In the genomic region with DNA sequence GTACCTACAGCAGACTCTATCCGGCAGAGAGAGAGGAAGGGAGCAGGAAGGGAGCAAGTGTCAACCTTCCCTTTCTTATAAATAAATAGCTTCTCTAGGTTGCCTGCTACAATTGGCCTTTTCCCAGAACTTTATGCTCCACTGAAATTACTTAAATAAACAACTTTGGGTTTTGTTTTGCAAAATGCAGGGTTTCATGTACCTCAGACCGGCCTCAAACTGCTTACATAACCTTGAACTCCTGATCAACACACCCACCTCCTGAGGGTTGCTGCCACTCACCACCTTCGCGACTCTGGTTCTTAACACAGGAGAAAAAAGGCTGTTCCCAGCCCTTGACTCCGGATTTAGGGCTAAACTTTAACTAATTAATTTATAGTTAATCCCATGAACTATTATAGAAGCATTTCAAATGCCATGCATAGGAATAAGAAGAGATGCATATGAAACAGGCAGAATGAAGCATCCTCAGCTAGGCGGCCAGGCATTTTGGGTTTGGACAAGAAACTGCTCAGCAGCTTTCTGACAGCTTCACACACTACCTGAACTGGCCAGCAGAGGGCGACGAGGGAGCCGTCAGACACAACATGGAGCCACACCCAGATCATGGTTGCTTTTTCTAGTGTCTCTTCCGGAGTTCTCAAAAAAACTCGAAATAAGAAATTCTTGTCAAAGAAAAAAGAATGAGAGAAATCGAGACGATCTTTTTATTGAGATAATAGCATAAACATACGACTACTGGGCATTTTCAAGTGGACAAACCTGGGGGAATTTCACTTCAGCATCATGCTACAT, we compare ENCODE assay signal across 9 mouse cellular contexts. TPM values are rescaled to one million over a fixed set of nuclear protein-coding genes. Genes with fewer than 3 reads are reported as not detected.
A peak's percentile ranks its signal among the peaks of the same experiment; 100 is the strongest.
DNase-seq lines count a peak whose midpoint lies in the region; ATAC-seq and TF ChIP-seq lines count a peak whose summit lies in the region.
"Had no signal": no experiment of that assay in that cellular context is flagged by ENCODE, and none has a peak within 500 bp of the region (broad histone marks: within the 10 kb centered on the region; RNA-seq: fewer than 3 reads in every experiment).

No protein-coding gene starts in this region.

- no peak overlapping the region for H3K9ac ChIP-seq in forebrain, embryonic 13.5 days
- H3K9ac ChIP-seq in lung, embryonic 14.5 days, result no peak overlapping the region

- peaks cover 58% of the 10 kb centered on the region for H3K4me1 ChIP-seq in E14TG2a.4 (replicated peaks; ENCODE audit: low read depth, low read length)
- H3K4me1 ChIP-seq in forebrain, embryonic 13.5 days, result peaks cover 33% of the 10 kb centered on the region
- H3K4me1 ChIP-seq in lung, embryonic 14.5 days (ENCODE audit: insufficient read depth), result peaks cover 35% of the 10 kb centered on the region

- H3K36me3 ChIP-seq in E14TG2a.4 (ENCODE audit: insufficient read depth, low read length), result peaks cover 16% of the 10 kb centered on the region
- H3K36me3 ChIP-seq in forebrain, embryonic 13.5 days (ENCODE audit: poor library complexity, severe bottlenecking), result no peaks in the 10 kb centered on the region
- no peaks in the 10 kb centered on the region for H3K36me3 ChIP-seq in lung, embryonic 14.5 days (ENCODE audit: insufficient read depth)

- intact Hi-C loops in heart, postnatal 10 days (cut with DNase I), result loop anchor here (1.0 kb wide), 2 partner anchors 51 to 88 kb away; no protein-coding TSS in a partner anchor

- H3K9me3 ChIP-seq in E14TG2a.4 (ENCODE audit: low read length), result peaks cover 47% of the 10 kb centered on the region
- H3K9me3 ChIP-seq in forebrain, embryonic 13.5 days (replicated peaks), result no peaks in the 10 kb centered on the region
- H3K9me3 ChIP-seq in lung, embryonic 14.5 days (ENCODE audit: low read depth, low read length), result 0 out of 2 replicates have a peak, but pooled peaks cover 4% of the 10 kb centered on the region

- no peak for ATAC-seq in forebrain, embryonic 13.5 days
- no peak for ATAC-seq in lung, embryonic 14.5 days (ENCODE audit: insufficient read depth)
- ATAC-seq in neutrophil, adult 5-6 weeks (ENCODE audit: extremely low read depth, insufficient number of reproducible peaks, low FRiP score, poor library complexity, severe bottlenecking), result peak; percentile 42; the same call in 1 of the 2 replicates

- DNase-seq in c-Kit-positive CD71-negative TER-119-negative erythroid progenitor cells, embryonic 14.5 days (ENCODE audit: low read depth), result peak; percentile 87
- peak; percentile 91 to 94 for DNase-seq in heart, postnatal 10 days
- DNase-seq in layer of hippocampus, adult 2 months (ENCODE audit: low spot score in 2 of 2), result peak in 1 of 2 experiments; percentile 86
- DNase-seq in lung, embryonic 14.5 days, result peak; percentile 92
- peak; percentile 97 for DNase-seq in testis, postnatal 10 days (ENCODE audit: low spot score)

- peak; percentile 20; the same call in 1 of the 2 replicates for TF ChIP-seq CTCF in E14TG2a.4 (conservative IDR thresholded peaks at IDR 0.05; ENCODE audit: low read length)
- peak; percentile 92 for TF ChIP-seq CTCF in layer of hippocampus, adult 2 months (conservative IDR thresholded peaks at IDR 0.05)
- peak; percentile 82 for TF ChIP-seq CTCF in lung, embryonic 14.5 days (IDR thresholded peaks at IDR 0.05; ENCODE audit: low read depth)

- H3K27ac ChIP-seq in forebrain, embryonic 13.5 days, result peak overlapping the region; percentile 99
- peak overlapping the region; percentile 92 for H3K27ac ChIP-seq in layer of hippocampus, adult 2 months
- peak overlapping the region; percentile 96 for H3K27ac ChIP-seq in lung, embryonic 14.5 days (ENCODE audit: low read depth)

- 57% methylated on average over 14 of the region's 14 CpGs for WGBS in forebrain, embryonic 13.5 days
- WGBS in lung, embryonic 14.5 days, result 46% methylated on average over 14 of the region's 14 CpGs

- no peaks in the 10 kb centered on the region for H3K27me3 ChIP-seq in E14TG2a.4 (ENCODE audit: insufficient read depth, low read length)
- no peaks in the 10 kb centered on the region for H3K27me3 ChIP-seq in forebrain, embryonic 13.5 days
- no peaks in the 10 kb centered on the region for H3K27me3 ChIP-seq in lung, embryonic 14.5 days (ENCODE audit: insufficient read depth, low read length)

- no peak overlapping the region for H3K4me2 ChIP-seq in forebrain, embryonic 13.5 days
- H3K4me2 ChIP-seq in lung, embryonic 14.5 days, result no peak overlapping the region

- H3K4me3 ChIP-seq in E14TG2a.4 (replicated peaks; ENCODE audit: low read length), result no peak overlapping the region
- no peak overlapping the region for H3K4me3 ChIP-seq in forebrain, embryonic 13.5 days
- no peak overlapping the region for H3K4me3 ChIP-seq in layer of hippocampus, adult 2 months
- no peak overlapping the region for H3K4me3 ChIP-seq in lung, embryonic 14.5 days (ENCODE audit: low read depth, low read length)

RNA-seq across cellular contexts. Expression of a gene that starts 38.8 kb away (rescaled TPM):
- 47.3 and 56.6 TPM in 2 replicates for polyA plus RNA-seq in forebrain, embryonic 13.5 days (2015; fragmentation: Nextera tagmentation; extraction: Ambion mirVana)
- total RNA-seq in heart, postnatal 10 days (2021), result 100 to 1,000 TPM in 1 of 2 experiments, 10 to 100 TPM in 1; 93.8 to 103 TPM
- total RNA-seq in layer of hippocampus, adult 2 months (2021), result 100 to 1,000 TPM; 103 to 116 TPM
- 48.3 and 56.1 TPM in 2 replicates for polyA plus RNA-seq in lung, embryonic 14.5 days (2014; fragmentation: Nextera tagmentation; extraction: Ambion mirVana)
- 194 and 211 TPM in 2 replicates for total RNA-seq in neutrophil, adult 5-6 weeks (2017)

RNA-seq across cellular contexts. Expression of a gene that starts 51.8 kb away (rescaled TPM):
- not detected in 2 replicates for polyA plus RNA-seq in forebrain, embryonic 13.5 days (2015; fragmentation: Nextera tagmentation; extraction: Ambion mirVana)
- not detected for total RNA-seq in heart, postnatal 10 days (2021)
- not detected for total RNA-seq in layer of hippocampus, adult 2 months (2021)
- not detected in 2 replicates for polyA plus RNA-seq in lung, embryonic 14.5 days (2014; fragmentation: Nextera tagmentation; extraction: Ambion mirVana)
- total RNA-seq in neutrophil, adult 5-6 weeks (2017), result not detected in 2 replicates
- total RNA-seq: hematopoietic stem cell, adult 5-6 weeks had no signal

Comparison
In these comparisons a context has a peak if more than half of its experiments do, and no peak if none do; other contexts are left out.
1. CTCF ChIP-seq: peak in every context shown above with its lines; median percentile 92 in layer of hippocampus, adult 2 months; 82 in lung, embryonic 14.5 days; 20 in E14TG2a.4.